Mouse (Mus musculus) right cerebral cortex, postnatal 36 days (tissue): ENCODE data around the gene Gm28038.

Experiments used
- DNase-seq, 2 experiments: peaks; one replicate each; pipeline ENCODE4 v3.0.0; 2022; ENCODE audit warnings: low spot score in 2 of 2, mixed read lengths in 1 of 2

The Gm28038 gene

GRCm38 (mm10) chr2:30285416-30286181, 4.8 kb downstream of the Gm28038 start:
- DNase-seq: no peak

- peak; percentile 90 to 92 for DNase-seq
These were observed 5.6 kb downstream of the Gm28038 start, which contains the start of the genes Dolk and Nup188 for GRCm38 (mm10) chr2:30286192-30287026. Gene Dolk, minus strand, starts transcription at chr2:30286334. Gene Nup188, plus strand, starts transcription at chr2:30286397.

- no peak for DNase-seq
These were observed 6.2 kb downstream of the Gm28038 start for GRCm38 (mm10) chr2:30287027-30287373.

- no peak for DNase-seq
These were observed 18.7 kb downstream of the Gm28038 start for GRCm38 (mm10) chr2:30299525-30299924.

- DNase-seq: no peak
These were observed 19.1 kb downstream of the Gm28038 start for GRCm38 (mm10) chr2:30299966-30300365.

GRCm38 (mm10) chr2:30306087-30306486, 25.2 kb downstream of the Gm28038 start:
- no peak for DNase-seq

- no peak for DNase-seq
These were observed 28.5 kb downstream of the Gm28038 start for GRCm38 (mm10) chr2:30309351-30309750.

GRCm38 (mm10) chr2:30311481-30311880, 30.6 kb downstream of the Gm28038 start:
- peak in 1 of 2 experiments; percentile 7 for DNase-seq

GRCm38 (mm10) chr2:30316136-30316535, 35.3 kb downstream of the Gm28038 start:
- DNase-seq: no peak

- DNase-seq: no peak
These were observed 36.1 kb downstream of the Gm28038 start for GRCm38 (mm10) chr2:30316955-30317354.

GRCm38 (mm10) chr2:30319260-30319659, 38.4 kb downstream of the Gm28038 start:
- no peak for DNase-seq

GRCm38 (mm10) chr2:30323111-30323510, 42.3 kb downstream of the Gm28038 start:
- DNase-seq: no peak

- DNase-seq: no peak
These were observed 44.5 kb downstream of the Gm28038 start for GRCm38 (mm10) chr2:30325296-30325695.

GRCm38 (mm10) chr2:30327276-30327675, 46.4 kb downstream of the Gm28038 start:
- DNase-seq: no peak

- DNase-seq: no peak
These were observed 47.9 kb downstream of the Gm28038 start for GRCm38 (mm10) chr2:30328791-30329190.

GRCm38 (mm10) chr2:30335324-30335723, 54.5 kb downstream of the Gm28038 start:
- DNase-seq: no peak

- DNase-seq: no peak
These were observed 55.5 kb downstream of the Gm28038 start for GRCm38 (mm10) chr2:30336174-30336915.

- DNase-seq: no peak
These were observed 56.3 kb downstream of the Gm28038 start for GRCm38 (mm10) chr2:30337179-30337578.

GRCm38 (mm10) chr2:30342061-30342460, 61.2 kb downstream of the Gm28038 start:
- DNase-seq: no peak

GRCm38 (mm10) chr2:30342544-30342943, 61.7 kb downstream of the Gm28038 start:
- DNase-seq: no peak

- no peak for DNase-seq
These were observed 62.8 kb downstream of the Gm28038 start for GRCm38 (mm10) chr2:30343601-30344137.
